Mouse (Mus musculus) hindbrain, embryonic 16.5 days (tissue): ENCODE data around the gene Abracl. TPM values are rescaled to one million over a fixed set of nuclear protein-coding genes. Genes with fewer than 3 reads are reported as not detected.

ENCODE experiments used
- polyA plus RNA-seq: library from polyadenylated mRNA; unstranded; fragments of >200 nt; fragmentation: Nextera tagmentation; extraction: Ambion mirVana; gene quantifications from 2 replicates; pipeline ENCODE4 v1.2.1, GENCODE M21; 2015

Abracl gene
- polyA plus RNA-seq, 1 experiment from 2014 or later, result 51.7 TPM

Other genes starting within 250 kb of the Abracl start
- gene Txlnb, start 227.1 kb downstream of the Abracl start, polyA plus RNA-seq, result 1.2 and 1.7 TPM in 2 replicates
- 3.9 and 4.4 TPM in 2 replicates for gene Heca, start 75.2 kb downstream of the Abracl start, polyA plus RNA-seq
- gene Reps1, start 32.6 kb upstream of the Abracl start, polyA plus RNA-seq, result 11.7 and 15.2 TPM in 2 replicates
- gene Ect2l, start 187.6 kb upstream of the Abracl start, polyA plus RNA-seq, result 0.29 and 0.35 TPM in 2 replicates
- 6.3 and 8.3 TPM in 2 replicates for gene Ccdc28a, start 211.7 kb upstream of the Abracl start, polyA plus RNA-seq